Mouse (Mus musculus): Measurements from ENCODE around the gene Rasgef1a. TPM values are rescaled to one million over a fixed set of nuclear protein-coding genes. Genes with fewer than 3 reads are reported as not detected.

Rasgef1a gene
- polyA plus RNA-seq, 1 experiment from 2014 or later: 5.8 TPM

- Histone ChIP-seq H3K36me3 (replicated peaks) (no peaks in the 10 kb centered on the region), H3K9ac (no peak overlapping the region), H3K4me1 (peaks cover 19% of the 10 kb centered on the region), H3K4me3 (no peak overlapping the region), H3K9me3 (no peaks in the 10 kb centered on the region), H3K27me3 (replicated peaks) (peaks cover 10% of the 10 kb centered on the region; the same call in 1 of the 2 replicates), H3K4me2 (no peak overlapping the region), H3K27ac (no peak overlapping the region)
- 72% methylated on average over 3 of the region's 3 CpGs for WGBS
- ATAC-seq (replicated peaks): no peak
These were observed 982 bp upstream of the Rasgef1a start for GRCm38 (mm10) chr6:118010256-118010655.

- Histone ChIP-seq H3K4me2 (peak overlapping the region; percentile 86), H3K4me3 (peak overlapping the region; percentile 62), H3K27ac (peak overlapping the region; percentile 65; the same call in 1 of the 2 replicates), H3K36me3 (replicated peaks) (no peaks in the 10 kb centered on the region), H3K9me3 (no peaks in the 10 kb centered on the region), H3K4me1 (peaks cover 32% of the 10 kb centered on the region), H3K27me3 (replicated peaks) (peaks cover 10% of the 10 kb centered on the region; the same call in 1 of the 2 replicates), H3K9ac (peak overlapping the region; percentile 65)
- ATAC-seq (replicated peaks): peak; percentile 41
- WGBS: 8% methylated on average over 35 of the region's 38 CpGs
These were observed 528 bp downstream of the Rasgef1a start for GRCm38 (mm10) chr6:118011616-118012316.

GRCm38 (mm10) chr6:118012317-118012700 lies 1.1 kb downstream of the Rasgef1a start:
- Histone ChIP-seq H3K27me3 (replicated peaks) (peaks cover 10% of the 10 kb centered on the region; the same call in 1 of the 2 replicates), H3K9ac (no peak overlapping the region), H3K27ac (no peak overlapping the region), H3K4me3 (peak overlapping the region; percentile 62), H3K9me3 (no peaks in the 10 kb centered on the region), H3K4me1 (peaks cover 32% of the 10 kb centered on the region), H3K4me2 (peak overlapping the region; percentile 86), H3K36me3 (replicated peaks) (no peaks in the 10 kb centered on the region)
- WGBS: 78% methylated on average over 3 of the region's 3 CpGs
- no peak for ATAC-seq (replicated peaks)

- H3K27ac ChIP-seq: peak overlapping the region; percentile 45
- H3K4me2 ChIP-seq: peak overlapping the region; percentile 86
- peaks cover 10% of the 10 kb centered on the region; the same call in 1 of the 2 replicates for H3K27me3 ChIP-seq (replicated peaks)
- H3K4me3 ChIP-seq: no peak overlapping the region
- no peaks in the 10 kb centered on the region for H3K9me3 ChIP-seq
- peak overlapping the region; percentile 14; the same call in 1 of the 2 replicates for H3K9ac ChIP-seq
- peaks cover 32% of the 10 kb centered on the region for H3K4me1 ChIP-seq
- H3K36me3 ChIP-seq (replicated peaks): no peaks in the 10 kb centered on the region
- WGBS: 62% methylated on average over 11 of the region's 11 CpGs
- no peak for ATAC-seq (replicated peaks)
These were observed 2.0 kb downstream of the Rasgef1a start for GRCm38 (mm10) chr6:118012987-118013866.

GRCm38 (mm10) chr6:118014881-118015280 lies 3.6 kb downstream of the Rasgef1a start:
- Histone ChIP-seq H3K4me2 (no peak overlapping the region), H3K9me3 (no peaks in the 10 kb centered on the region), H3K27me3 (replicated peaks) (peaks cover 10% of the 10 kb centered on the region; the same call in 1 of the 2 replicates), H3K27ac (no peak overlapping the region), H3K36me3 (replicated peaks) (no peaks in the 10 kb centered on the region), H3K9ac (no peak overlapping the region), H3K4me1 (peaks cover 44% of the 10 kb centered on the region), H3K4me3 (no peak overlapping the region)
- 79% methylated on average over 4 of the region's 4 CpGs for WGBS
- ATAC-seq (replicated peaks): no peak

GRCm38 (mm10) chr6:118015971-118016370 lies 4.7 kb downstream of the Rasgef1a start:
- 27% methylated on average over 3 of the region's 3 CpGs for WGBS
- Histone ChIP-seq H3K9ac (no peak overlapping the region), H3K4me3 (no peak overlapping the region), H3K27me3 (replicated peaks) (peaks cover 8% of the 10 kb centered on the region; the same call in 1 of the 2 replicates), H3K9me3 (no peaks in the 10 kb centered on the region), H3K4me2 (peak overlapping the region; percentile 14; the same call in 1 of the 2 replicates), H3K27ac (peak overlapping the region; percentile 79), H3K4me1 (peaks cover 48% of the 10 kb centered on the region), H3K36me3 (replicated peaks) (no peaks in the 10 kb centered on the region)
- ATAC-seq (replicated peaks): peak; percentile 82

- Histone ChIP-seq H3K4me2 (no peak overlapping the region), H3K27ac (peak overlapping the region; percentile 45; the same call in 1 of the 2 replicates), H3K4me3 (no peak overlapping the region), H3K4me1 (peaks cover 36% of the 10 kb centered on the region), H3K36me3 (replicated peaks) (no peaks in the 10 kb centered on the region), H3K9me3 (no peaks in the 10 kb centered on the region), H3K9ac (no peak overlapping the region), H3K27me3 (replicated peaks) (no peaks in the 10 kb centered on the region)
- WGBS: 80% methylated on average over 5 of the region's 5 CpGs
- ATAC-seq (replicated peaks): no peak
These were observed 7.4 kb downstream of the Rasgef1a start for GRCm38 (mm10) chr6:118018666-118019065.

- Histone ChIP-seq H3K27me3 (replicated peaks) (no peaks in the 10 kb centered on the region), H3K9ac (no peak overlapping the region), H3K4me3 (no peak overlapping the region), H3K4me2 (peak overlapping the region; percentile 28), H3K4me1 (peaks cover 33% of the 10 kb centered on the region), H3K36me3 (replicated peaks) (no peaks in the 10 kb centered on the region), H3K9me3 (no peaks in the 10 kb centered on the region), H3K27ac (peak overlapping the region; percentile 76)
- 15% methylated on average over 7 of the region's 7 CpGs for WGBS
- peak; percentile 65 for ATAC-seq (replicated peaks)
These were observed 8.3 kb downstream of the Rasgef1a start for GRCm38 (mm10) chr6:118019569-118019968.

- Histone ChIP-seq H3K4me1 (peaks cover 16% of the 10 kb centered on the region), H3K36me3 (replicated peaks) (no peaks in the 10 kb centered on the region), H3K27me3 (replicated peaks) (no peaks in the 10 kb centered on the region), H3K9ac (no peak overlapping the region), H3K9me3 (no peaks in the 10 kb centered on the region), H3K27ac (no peak overlapping the region), H3K4me3 (no peak overlapping the region), H3K4me2 (no peak overlapping the region)
- ATAC-seq (replicated peaks): no peak
- WGBS: 73% methylated on average over 15 of the region's 15 CpGs
These were observed 11.8 kb downstream of the Rasgef1a start for GRCm38 (mm10) chr6:118022898-118023635.

GRCm38 (mm10) chr6:118027036-118027435 lies 15.8 kb downstream of the Rasgef1a start:
- no peaks in the 10 kb centered on the region for H3K36me3 ChIP-seq (replicated peaks)
- H3K4me1 ChIP-seq: no peaks in the 10 kb centered on the region
- no peak overlapping the region for H3K9ac ChIP-seq
- no peak overlapping the region for H3K27ac ChIP-seq
- no peak overlapping the region for H3K4me3 ChIP-seq
- no peak for ATAC-seq (replicated peaks)
- 84% methylated on average over 3 of the region's 3 CpGs for WGBS
- no peaks in the 10 kb centered on the region for H3K9me3 ChIP-seq
- H3K27me3 ChIP-seq (replicated peaks): no peaks in the 10 kb centered on the region
- H3K4me2 ChIP-seq: no peak overlapping the region

- no peak overlapping the region for H3K4me2 ChIP-seq
- WGBS: 56% methylated on average over 1 of the region's 1 CpGs
- no peaks in the 10 kb centered on the region for H3K27me3 ChIP-seq (replicated peaks)
- no peak overlapping the region for H3K27ac ChIP-seq
- no peak for ATAC-seq (replicated peaks)
- no peaks in the 10 kb centered on the region for H3K9me3 ChIP-seq
- no peak overlapping the region for H3K4me3 ChIP-seq
- H3K36me3 ChIP-seq (replicated peaks): no peaks in the 10 kb centered on the region
- H3K9ac ChIP-seq: no peak overlapping the region
- no peaks in the 10 kb centered on the region for H3K4me1 ChIP-seq
These were observed 20.2 kb downstream of the Rasgef1a start for GRCm38 (mm10) chr6:118031467-118031866.

GRCm38 (mm10) chr6:118035639-118036038 lies 24.4 kb downstream of the Rasgef1a start:
- H3K9me3 ChIP-seq: no peaks in the 10 kb centered on the region
- H3K27me3 ChIP-seq (replicated peaks): no peaks in the 10 kb centered on the region
- no peak for ATAC-seq (replicated peaks)
- H3K4me3 ChIP-seq: no peak overlapping the region
- no peak overlapping the region for H3K4me2 ChIP-seq
- WGBS: 71% methylated on average over 6 of the region's 6 CpGs
- no peaks in the 10 kb centered on the region for H3K36me3 ChIP-seq (replicated peaks)
- no peak overlapping the region for H3K27ac ChIP-seq
- no peak overlapping the region for H3K9ac ChIP-seq
- no peaks in the 10 kb centered on the region for H3K4me1 ChIP-seq
